Mouse (Mus musculus) intestine, embryonic 14.5 days (tissue): ENCODE results near the gene Acta2. TPM values are rescaled to one million over a fixed set of nuclear protein-coding genes. Genes with fewer than 3 reads are reported as not detected.

Source experiments
- ATAC-seq: fragments of 200-750 bp; cut with Nextera tagmentation; replicated peaks from 2 replicates; pipeline ENCODE4 v1.8.0; 2017; ENCODE audit warnings: low read depth, moderate number of reproducible peaks, moderate TSS enrichment, moderate library complexity; ENCODE audit not compliant: low FRiP score, low TSS enrichment
- DNase-seq: peaks from one replicate; pipeline ENCODE4 v3.0.0-alpha.2; 2018; ENCODE audit warnings: low spot score
- H3K27ac ChIP-seq: fragments of 300-500 bp; sonication (generic); 2 replicates; pipeline ENCODE4 v1.5.1; 2014; ENCODE audit warnings: low read depth, mild to moderate bottlenecking, control low read depth
- H3K27me3 ChIP-seq: fragments of 300-500 bp; sonication (generic); replicated peaks from 2 replicates; pipeline ENCODE4 v1.6.1; 2014; ENCODE audit warnings: low read length, control low read depth; ENCODE audit not compliant: control insufficient read depth, insufficient read depth
- H3K36me3 ChIP-seq: fragments of 300-500 bp; sonication (generic); 2 replicates; pipeline ENCODE4 v1.6.1; 2014; ENCODE audit warnings: low read length, control low read depth; ENCODE audit not compliant: control insufficient read depth, insufficient read depth
- H3K4me1 ChIP-seq: fragments of 300-500 bp; sonication (generic); replicated peaks from 2 replicates; pipeline ENCODE4 v1.6.1; 2014; ENCODE audit warnings: low read length, control low read depth, mixed read lengths; ENCODE audit not compliant: control insufficient read depth, insufficient read depth
- H3K4me2 ChIP-seq: fragments of 300-500 bp; sonication (generic); 2 replicates; pipeline ENCODE4 v1.6.1; 2014; ENCODE audit warnings: low read length
- H3K4me3 ChIP-seq: fragments of 300-500 bp; sonication (generic); 2 replicates; pipeline ENCODE4 v1.5.1; 2014; ENCODE audit warnings: low read depth, low read length, control low read depth, mixed read lengths
- H3K9ac ChIP-seq: fragments of 300-500 bp; sonication (generic); 2 replicates; pipeline ENCODE4 v1.6.1; 2014; ENCODE audit warnings: mild to moderate bottlenecking, low read length
- H3K9me3 ChIP-seq: fragments of 300-500 bp; sonication (generic); 2 replicates; pipeline ENCODE4 v1.6.1; 2016; ENCODE audit warnings: low read length, control low read depth; ENCODE audit not compliant: control insufficient read depth
- WGBS: fragments of 180-500 bp; shearing (Covaris S2); extraction: QIAGEN DNeasy Blood & Tissue Kit; methylation state at CpG from one replicate; pipeline ENCODE4 v1.1.7; 2014; 5-methylcytosine and 5-hydroxymethylcytosine counted together
- polyA plus RNA-seq: library from polyadenylated mRNA; unstranded; fragments of >200 nt; fragmentation: Nextera tagmentation; extraction: Ambion mirVana; gene quantifications from 2 replicates; pipeline ENCODE4 v1.2.1, GENCODE M21; 2014

Acta2 gene
- polyA plus RNA-seq, 1 experiment from 2014 or later = 1,786 TPM

GRCm38 (mm10) chr19:34291956-34292355 lies 36.6 kb upstream of the Acta2 start:
- whole genome bisulfite sequencing = 77% methylated on average over 5 of the region's 5 CpGs
- no peak overlapping the region for H3K9ac ChIP-seq
- 0 out of 2 replicates have a peak, but pooled peaks cover 7% of the 10 kb centered on the region for H3K27me3 ChIP-seq
- ATAC-seq (no peak), DNase-seq (no peak)
- H3K4me1 ChIP-seq = peaks cover 5% of the 10 kb centered on the region
- no peak overlapping the region for H3K4me2 ChIP-seq
- H3K27ac ChIP-seq = no peak overlapping the region
- H3K9me3 ChIP-seq = no peaks in the 10 kb centered on the region
- no peak overlapping the region for H3K4me3 ChIP-seq
- no peaks in the 10 kb centered on the region for H3K36me3 ChIP-seq

GRCm38 (mm10) chr19:34291379-34291778 lies 36.0 kb upstream of the Acta2 start:
- 46% methylated on average over 8 of the region's 8 CpGs for WGBS
- Histone ChIP-seq H3K27ac (no peak overlapping the region), H3K9ac (peak overlapping the region; percentile 25; the same call in 1 of the 2 replicates), H3K4me3 (peak overlapping the region; percentile 41), H3K9me3 (no peaks in the 10 kb centered on the region), H3K27me3 (0 out of 2 replicates have a peak, but pooled peaks cover 7% of the 10 kb centered on the region), H3K4me1 (peaks cover 5% of the 10 kb centered on the region), H3K4me2 (peak overlapping the region; percentile 95), H3K36me3 (no peaks in the 10 kb centered on the region)
- no peak for DNase-seq
- ATAC-seq = no peak

- H3K9ac ChIP-seq = peak overlapping the region; percentile 38
- peak; percentile 32; the same call in 1 of the 2 replicates for ATAC-seq
- H3K4me3 ChIP-seq = peak overlapping the region; percentile 41
- 4% methylated on average over 15 of the region's 15 CpGs for WGBS
- no peak overlapping the region for H3K27ac ChIP-seq
- no peaks in the 10 kb centered on the region for H3K36me3 ChIP-seq
- no peak for DNase-seq
- H3K4me1 ChIP-seq = peaks cover 5% of the 10 kb centered on the region
- H3K4me2 ChIP-seq = peak overlapping the region; percentile 95
- 0 out of 2 replicates have a peak, but pooled peaks cover 7% of the 10 kb centered on the region for H3K27me3 ChIP-seq
- no peaks in the 10 kb centered on the region for H3K9me3 ChIP-seq
Measured at GRCm38 (mm10) chr19:34290872-34291341, 35.5 kb upstream of the Acta2 start.

GRCm38 (mm10) chr19:34289948-34290789 lies 34.8 kb upstream of the Acta2 start, which contains the start of gene Fas:
Gene Fas (plus strand): TSS chr19:34290666.
- Histone ChIP-seq H3K9ac (peak within 1 kb of the TSS; percentile 38), H3K36me3 (no peaks in the 10 kb centered on the region), H3K9me3 (no peaks in the 10 kb centered on the region), H3K4me3 (peak within 1 kb of the TSS; percentile 41), H3K27me3 (0 out of 2 replicates have a peak, but pooled peaks cover 7% of the 10 kb centered on the region), H3K4me2 (peak within 1 kb of the TSS; percentile 95), H3K27ac (no peak within 1 kb of the TSS), H3K4me1 (peaks cover 2% of the 10 kb centered on the region)
- 4% methylated on average over 19 of the region's 19 CpGs for WGBS
- DNase-seq (peak; percentile 77), ATAC-seq (peak; percentile 93)

GRCm38 (mm10) chr19:34288696-34289095 lies 33.3 kb upstream of the Acta2 start:
- H3K9me3 ChIP-seq = no peaks in the 10 kb centered on the region
- no peak overlapping the region for H3K4me2 ChIP-seq
- ATAC-seq (no peak), DNase-seq (no peak)
- no peak overlapping the region for H3K27ac ChIP-seq
- no peaks in the 10 kb centered on the region; the same call in 1 of the 2 replicates for H3K4me1 ChIP-seq
- H3K27me3 ChIP-seq = 0 out of 2 replicates have a peak, but pooled peaks cover 7% of the 10 kb centered on the region
- no peaks in the 10 kb centered on the region for H3K36me3 ChIP-seq
- 92% methylated on average over 1 of the region's 1 CpGs for WGBS
- no peak overlapping the region for H3K4me3 ChIP-seq
- no peak overlapping the region for H3K9ac ChIP-seq

- WGBS = 76% methylated on average over 13 of the region's 13 CpGs
- ATAC-seq (no peak), DNase-seq (no peak)
- Histone ChIP-seq H3K4me2 (no peak overlapping the region), H3K9ac (no peak overlapping the region), H3K4me1 (no peaks in the 10 kb centered on the region; the same call in 1 of the 2 replicates), H3K9me3 (no peaks in the 10 kb centered on the region), H3K4me3 (no peak overlapping the region), H3K27me3 (0 out of 2 replicates have a peak, but pooled peaks cover 7% of the 10 kb centered on the region), H3K27ac (no peak overlapping the region), H3K36me3 (no peaks in the 10 kb centered on the region)
Measured at GRCm38 (mm10) chr19:34287656-34288415, 32.4 kb upstream of the Acta2 start.

GRCm38 (mm10) chr19:34287221-34287620 lies 31.8 kb upstream of the Acta2 start:
- no peak overlapping the region for H3K27ac ChIP-seq
- no peaks in the 10 kb centered on the region for H3K36me3 ChIP-seq
- no peak overlapping the region for H3K4me2 ChIP-seq
- no peak for ATAC-seq
- H3K9ac ChIP-seq = no peak overlapping the region
- H3K9me3 ChIP-seq = no peaks in the 10 kb centered on the region
- H3K4me3 ChIP-seq = no peak overlapping the region
- DNase-seq = no peak
- 0 out of 2 replicates have a peak, but pooled peaks cover 6% of the 10 kb centered on the region for H3K27me3 ChIP-seq
- H3K4me1 ChIP-seq = no peaks in the 10 kb centered on the region; the same call in 1 of the 2 replicates

GRCm38 (mm10) chr19:34284826-34285225 lies 29.4 kb upstream of the Acta2 start:
- no peaks in the 10 kb centered on the region for H3K9me3 ChIP-seq
- no peak overlapping the region for H3K4me2 ChIP-seq
- no peak for ATAC-seq
- H3K36me3 ChIP-seq = no peaks in the 10 kb centered on the region
- 40% methylated on average over 2 of the region's 2 CpGs for WGBS
- no peak for DNase-seq
- no peak overlapping the region for H3K9ac ChIP-seq
- H3K4me3 ChIP-seq = no peak overlapping the region
- no peaks in the 10 kb centered on the region; the same call in 1 of the 2 replicates for H3K4me1 ChIP-seq
- H3K27me3 ChIP-seq = 0 out of 2 replicates have a peak, but pooled peaks cover 3% of the 10 kb centered on the region
- no peak overlapping the region for H3K27ac ChIP-seq
